Mouse (Mus musculus) layer of hippocampus, adult 2 months (tissue): Measurements from ENCODE around the gene 2810408A11Rik. TPM values are rescaled to one million over a fixed set of nuclear protein-coding genes. Genes with fewer than 3 reads are reported as not detected.

ENCODE experiments used
- DNase-seq, 2 experiments: peaks; one replicate each; pipeline ENCODE4 v3.0.0; 2022; ENCODE audit warnings: low spot score in 2 of 2
- H3K27ac ChIP-seq: fragments of 200-600 bp; 2 replicates; pipeline ENCODE4 v1.8.1; 2022
- H3K4me3 ChIP-seq: fragments of 200-600 bp; 2 replicates; pipeline ENCODE4 v1.8.1; 2022; ENCODE audit warnings: mild to moderate bottlenecking
- CTCF ChIP-seq: fragments of 200-600 bp; conservative IDR thresholded peaks from 2 replicates; pipeline ENCODE4 v1.8.1; 2022; ENCODE audit warnings: antibody characterized with exemption, mild to moderate bottlenecking, moderate library complexity
- long read RNA-seq, 2 experiments: library from polyadenylated mRNA; stranded (forward); transcript quantifications; one replicate each; pipeline ENCODE4 v2.0.0; 2021; ENCODE audit warnings: borderline mapping rate in 2 of 2
- total RNA-seq, 2 experiments: library from RNA; stranded (reverse); gene quantifications; 2 replicates each; pipeline ENCODE4 v1.2.3; 2021

Gene 2810408A11Rik
- 1 to 10 TPM in 1 of 2 experiments, under 1 TPM in 1; 0.64 to 1.0 TPM for total RNA-seq
- long read RNA-seq, experiment 1: 0 reads
- long read RNA-seq, experiment 2: 0 reads

- no peak for TF ChIP-seq CTCF
- Histone ChIP-seq H3K4me3 (peak within 1 kb of the TSS; percentile 72), H3K27ac (peak within 1 kb of the TSS; percentile 94)
- DNase-seq: peak; percentile 88 to 92
These were observed at the start of gene 2810408A11Rik, which contains the start of gene Neurl4 for GRCm38 (mm10) chr11:69900471-69901405. Gene 2810408A11Rik (minus strand): TSS chr11:69900987. Gene Neurl4 (plus strand): TSS chr11:69901072.

GRCm38 (mm10) chr11:69948763-69949150 lies 48.0 kb upstream of the 2810408A11Rik start:
- Histone ChIP-seq H3K4me3 (peak overlapping the region; percentile 38; the same call in 1 of the 2 replicates), H3K27ac (no peak overlapping the region)
- peak; percentile 92 for TF ChIP-seq CTCF
- DNase-seq: peak; percentile 46 to 76

DNA sequence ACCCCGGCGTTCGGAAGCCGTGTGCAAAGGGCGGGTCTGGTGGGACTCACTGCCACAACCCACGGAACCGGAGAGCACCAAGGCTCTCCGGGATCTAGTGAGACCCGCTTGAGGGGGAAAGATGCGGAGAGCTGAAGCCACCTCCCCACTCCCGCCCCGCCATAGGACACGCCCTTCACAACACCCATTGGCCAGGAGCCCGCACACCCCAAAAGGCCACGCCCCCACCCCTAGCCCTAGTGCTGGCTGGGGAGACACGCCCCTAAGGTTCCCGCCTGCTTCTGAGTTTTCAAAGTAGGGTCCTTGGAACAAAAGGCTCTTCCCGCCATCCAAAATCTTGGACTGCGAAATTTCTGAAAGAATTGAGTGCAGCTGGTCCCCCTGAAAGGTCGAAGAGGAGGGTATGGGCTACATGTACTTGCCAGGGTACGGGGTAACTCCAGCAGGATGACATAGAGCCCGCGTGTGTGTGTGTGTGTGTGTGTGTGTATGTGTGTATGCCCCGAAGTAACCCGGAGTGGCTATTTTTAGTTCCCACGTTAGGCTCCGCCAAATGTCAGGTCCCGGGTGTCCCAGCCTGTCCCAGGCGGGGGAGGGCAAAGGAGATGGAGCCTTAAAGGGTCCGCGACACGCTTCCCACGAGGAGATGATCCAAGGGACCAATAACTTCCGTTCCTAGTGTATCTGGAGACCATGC lies 47.4 kb upstream of the 2810408A11Rik start, which contains the start of gene Slc2a4:
TSS of gene Slc2a4 (minus strand) at position 123 of the 697 bp plus-strand sequence.
- H3K4me3 ChIP-seq: peak within 1 kb of the TSS; percentile 38
- no peak within 1 kb of the TSS for H3K27ac ChIP-seq
- DNase-seq: peak; percentile 47 to 58
- TF ChIP-seq CTCF: no peak

DNA sequence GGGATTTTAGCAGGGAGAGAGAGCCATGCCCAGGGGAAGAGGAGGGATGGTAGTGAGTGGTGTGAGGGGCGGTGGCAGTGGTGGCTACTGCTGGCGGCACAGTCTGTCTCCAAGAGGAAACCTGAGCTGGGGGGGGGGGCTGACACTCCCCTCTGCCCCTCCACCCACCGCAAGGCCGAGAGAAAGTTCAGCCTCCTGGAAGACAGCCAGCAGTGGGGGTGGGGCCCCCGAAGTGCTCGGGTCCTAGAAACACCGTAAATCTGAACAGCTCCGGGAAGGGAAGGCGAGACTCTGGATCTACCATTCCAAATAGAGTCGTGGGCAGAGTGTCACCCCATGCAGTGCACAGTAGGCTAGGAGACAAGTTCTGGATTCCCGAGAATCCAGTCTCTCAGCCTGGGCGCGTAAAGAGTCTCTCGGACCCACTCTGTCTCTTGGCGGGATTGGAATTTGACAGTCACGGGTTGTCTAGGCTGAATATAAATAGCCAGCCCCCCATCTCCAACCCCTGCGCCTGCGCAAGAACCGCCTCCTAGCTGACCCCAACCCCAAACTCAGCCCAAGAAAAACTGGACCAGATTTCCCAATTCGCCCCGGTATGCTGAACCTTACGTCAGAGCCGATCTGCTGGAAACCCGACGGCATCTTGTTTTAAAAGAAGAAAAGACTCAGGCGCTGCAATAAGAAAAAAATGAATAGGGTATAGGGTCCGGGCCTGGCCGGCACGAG lies 46.7 kb upstream of the 2810408A11Rik start:
- DNase-seq: no peak
- no peak for TF ChIP-seq CTCF
- Histone ChIP-seq H3K4me3 (peak overlapping the region; percentile 38), H3K27ac (no peak overlapping the region)

GRCm38 (mm10) chr11:69945997-69946891 lies 45.5 kb upstream of the 2810408A11Rik start:
- no peak for TF ChIP-seq CTCF
- no peak overlapping the region for H3K4me3 ChIP-seq
- H3K27ac ChIP-seq: no peak overlapping the region
- no peak for DNase-seq

- no peak for DNase-seq
- no peak overlapping the region for H3K27ac ChIP-seq
- H3K4me3 ChIP-seq: no peak overlapping the region
- TF ChIP-seq CTCF: no peak
These were observed 44.4 kb upstream of the 2810408A11Rik start for GRCm38 (mm10) chr11:69945216-69945615.

GRCm38 (mm10) chr11:69940962-69941361 lies 40.2 kb upstream of the 2810408A11Rik start:
- no peak for TF ChIP-seq CTCF
- H3K27ac ChIP-seq: no peak overlapping the region
- no peak for DNase-seq
- no peak overlapping the region for H3K4me3 ChIP-seq

DNA sequence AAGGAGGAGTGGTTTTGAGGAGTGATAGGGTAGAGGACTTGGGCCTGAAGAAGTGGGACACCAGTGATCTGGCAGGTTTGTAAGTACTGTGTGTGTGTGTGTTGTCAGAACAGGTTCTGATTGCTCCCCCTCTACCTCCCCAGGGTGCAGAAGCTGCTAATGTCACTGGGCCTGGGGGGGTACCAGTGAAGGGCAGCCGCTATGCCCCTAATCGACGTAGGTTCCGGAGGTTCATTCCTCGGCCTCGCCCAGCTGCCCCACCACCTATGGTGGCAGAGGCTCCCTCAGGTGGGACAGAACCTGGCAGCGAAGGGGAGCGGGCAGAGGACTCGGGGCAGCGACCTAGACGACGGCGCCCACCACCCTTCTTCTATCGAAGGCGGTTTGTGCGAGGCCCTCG lies 38.9 kb upstream of the 2810408A11Rik start:
- TF ChIP-seq CTCF: no peak
- Histone ChIP-seq H3K27ac (no peak overlapping the region), H3K4me3 (no peak overlapping the region)
- no peak for DNase-seq

GRCm38 (mm10) chr11:69939181-69939580 lies 38.4 kb upstream of the 2810408A11Rik start:
- H3K27ac ChIP-seq: no peak overlapping the region
- H3K4me3 ChIP-seq: no peak overlapping the region
- no peak for DNase-seq
- no peak for TF ChIP-seq CTCF

DNA sequence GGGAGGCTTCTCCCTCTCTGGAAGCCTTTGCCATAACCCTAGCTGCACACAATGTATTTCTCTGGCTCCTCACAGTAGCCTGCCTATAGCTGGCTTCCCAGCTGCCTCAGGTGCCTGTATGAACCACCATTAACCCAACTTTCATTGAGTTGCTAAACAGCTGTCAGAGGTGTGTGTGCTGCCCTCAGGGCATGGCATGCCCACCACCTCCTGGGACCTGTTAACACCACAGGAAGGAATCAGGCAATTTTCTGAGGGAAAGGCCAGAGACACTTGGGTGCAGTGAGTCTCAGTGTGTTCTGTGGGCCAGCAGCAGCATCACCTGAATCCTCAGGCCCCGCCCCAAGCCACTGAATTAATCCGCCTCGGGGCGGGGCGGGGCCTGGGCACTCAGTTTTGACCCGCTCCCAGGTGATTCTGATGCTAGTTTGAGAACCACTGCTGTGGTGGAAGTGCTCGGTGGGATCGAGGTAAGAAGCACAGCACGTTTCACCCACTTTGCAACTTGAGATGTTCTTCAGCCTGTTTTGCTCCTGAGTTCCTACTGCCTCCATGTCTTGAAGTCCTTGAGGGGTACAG lies 37.7 kb upstream of the 2810408A11Rik start:
- H3K27ac ChIP-seq: no peak overlapping the region
- TF ChIP-seq CTCF: no peak
- H3K4me3 ChIP-seq: no peak overlapping the region
- DNase-seq: no peak

DNA sequence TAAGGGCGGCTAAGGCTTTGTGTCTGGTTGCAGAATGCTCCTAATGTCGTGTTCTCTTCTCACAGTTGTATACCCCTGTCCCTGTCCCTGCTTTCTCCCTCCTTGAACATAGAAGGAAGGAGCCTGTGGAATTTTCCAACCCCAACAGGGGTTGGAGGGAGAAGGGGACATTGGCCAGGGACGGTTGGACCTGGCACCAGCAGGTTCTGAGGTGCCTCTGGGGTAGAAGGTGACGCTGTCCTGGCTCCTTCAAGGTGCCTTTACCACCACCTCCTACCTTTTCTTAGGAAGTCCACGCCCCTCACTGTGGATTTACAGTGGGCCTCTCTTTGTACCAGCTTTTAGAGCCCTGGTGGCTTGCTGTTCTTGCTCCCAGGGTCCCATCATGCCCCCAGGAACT lies 37.0 kb upstream of the 2810408A11Rik start:
- H3K4me3 ChIP-seq: no peak overlapping the region
- no peak overlapping the region for H3K27ac ChIP-seq
- no peak for DNase-seq
- TF ChIP-seq CTCF: no peak

- TF ChIP-seq CTCF: no peak
- Histone ChIP-seq H3K4me3 (no peak overlapping the region), H3K27ac (no peak overlapping the region)
- DNase-seq: no peak
These were observed 36.6 kb upstream of the 2810408A11Rik start for GRCm38 (mm10) chr11:69937385-69937784.
